Mouse (Mus musculus): ENCODE results near the gene Npsr1.

DNA sequence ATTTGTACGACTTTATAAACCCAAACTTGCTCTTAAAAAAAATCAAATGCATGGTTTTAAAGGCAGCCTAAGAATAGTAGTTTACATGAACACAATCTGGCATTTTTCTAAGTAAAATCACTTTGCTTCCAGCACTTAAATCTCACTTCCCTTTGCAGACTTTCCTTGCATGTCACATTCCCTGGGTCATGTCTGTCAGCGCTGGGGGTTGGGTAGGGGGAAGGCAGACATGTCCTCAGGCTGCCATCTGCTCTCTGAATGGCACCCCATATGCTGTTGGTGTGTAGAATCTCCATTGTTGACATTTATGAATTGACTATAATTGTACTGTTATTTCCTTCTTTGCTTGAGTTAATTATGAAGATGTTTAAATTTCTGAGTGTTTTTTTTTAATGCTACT lies 185.3 kb downstream of the Npsr1 start:
- TF ChIP-seq CTCF (IDR thresholded peaks at IDR 0.05; ENCODE audit: low read depth) (no peak), EP300 (IDR thresholded peaks at IDR 0.05; ENCODE audit: low read depth) (no peak)

Measured in heart, postnatal 0 days (tissue).